Mouse (Mus musculus) retina, embryonic 14.5 days (tissue): ENCODE data around the gene Tnr.

Experiments used
- DNase-seq: peaks from one replicate; pipeline ENCODE4 v3.0.0-alpha.2; 2015; ENCODE audit warnings: low spot score

Tnr gene

DNA sequence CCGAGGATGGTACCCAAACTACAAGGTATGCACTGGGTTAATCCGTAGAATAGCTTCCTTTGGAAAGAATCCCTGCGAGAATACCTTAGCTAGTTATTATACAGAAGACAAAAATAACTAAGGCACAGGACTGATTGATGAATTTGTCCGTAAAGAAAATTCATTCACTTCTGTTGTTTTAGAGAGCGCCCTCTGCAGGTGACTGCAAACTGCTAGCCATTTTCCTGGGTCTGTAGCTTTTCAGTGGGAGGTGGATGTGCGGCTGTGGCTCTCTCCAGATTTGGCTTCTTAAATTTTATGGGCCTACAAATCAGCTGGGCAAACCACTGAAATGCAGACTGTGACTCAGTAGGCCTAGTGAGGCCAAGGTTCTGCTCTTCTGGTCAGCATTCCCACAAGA is 42.5 kb downstream of the Tnr start:
- no peak for DNase-seq

- DNase-seq: no peak
Observed at GRCm38 (mm10) chr1:159567171-159567570, 43.6 kb downstream of the Tnr start.

- DNase-seq: no peak
Observed at GRCm38 (mm10) chr1:159570270-159570669, 46.7 kb downstream of the Tnr start.

DNA sequence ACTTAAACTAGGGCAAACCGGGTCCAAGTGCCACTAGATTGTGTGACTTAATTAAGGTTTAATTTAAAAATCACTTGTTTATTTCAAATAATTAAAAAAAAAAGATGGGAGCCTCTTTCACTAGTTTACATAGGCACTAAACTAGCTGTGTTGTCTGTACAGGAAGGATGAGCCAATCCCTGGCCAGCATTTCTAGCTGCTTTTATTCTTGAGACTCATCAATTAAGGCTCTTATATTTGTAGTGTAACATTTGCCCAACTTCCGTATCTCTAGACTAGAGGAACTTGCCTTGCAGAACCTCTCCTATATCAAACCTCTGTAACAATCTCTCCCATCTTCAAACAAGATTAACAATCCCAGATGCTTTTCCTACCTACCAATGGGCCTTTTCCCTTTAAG is 47.3 kb downstream of the Tnr start:
- no peak for DNase-seq

GRCm38 (mm10) chr1:159571951-159572350 is 48.4 kb downstream of the Tnr start:
- DNase-seq: no peak

- DNase-seq: no peak
Observed at GRCm38 (mm10) chr1:159573116-159573515, 49.5 kb downstream of the Tnr start.

DNA sequence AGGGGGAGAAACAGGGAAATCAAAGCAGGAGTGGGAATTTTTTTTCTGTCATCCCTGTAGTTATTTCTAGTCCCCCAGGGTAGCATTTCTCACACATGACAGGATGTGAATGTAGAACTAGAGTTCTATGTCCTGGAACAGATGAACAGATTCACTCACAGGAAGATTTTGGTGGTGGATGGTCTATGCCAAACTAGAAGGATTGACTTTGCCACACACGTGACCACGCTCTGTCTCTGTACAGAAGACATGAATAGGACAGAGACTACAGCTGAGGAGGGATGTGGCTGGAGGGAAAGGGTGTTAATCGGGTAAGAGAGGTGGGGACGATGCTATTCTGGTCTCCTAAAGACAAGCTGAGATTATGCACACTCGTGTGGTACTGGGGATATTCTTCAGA is 51.1 kb downstream of the Tnr start:
- DNase-seq: no peak

DNA sequence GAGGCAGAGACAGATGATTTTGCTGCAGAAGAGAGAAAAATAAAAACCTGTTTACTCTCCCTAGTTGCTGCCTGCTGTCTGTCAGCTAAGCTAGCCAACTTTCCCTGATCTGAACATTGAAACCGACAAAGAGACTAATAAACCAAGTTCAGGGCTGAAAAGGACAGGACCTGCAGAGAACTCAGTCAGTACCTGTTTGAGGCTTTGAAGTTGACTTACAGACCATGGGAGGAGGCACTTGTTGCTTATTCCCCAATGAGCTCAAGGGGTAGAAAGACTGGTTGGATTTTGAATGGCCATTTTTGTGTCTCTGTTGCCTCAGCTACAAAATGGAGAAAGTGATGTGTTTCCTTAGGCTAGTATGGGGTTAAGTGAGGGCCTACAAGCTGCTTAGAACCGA is 52.7 kb downstream of the Tnr start:
- DNase-seq: no peak

GRCm38 (mm10) chr1:159578391-159578790 is 54.8 kb downstream of the Tnr start:
- no peak for DNase-seq

- no peak for DNase-seq
Observed at GRCm38 (mm10) chr1:159580335-159580921, 56.9 kb downstream of the Tnr start.

DNA sequence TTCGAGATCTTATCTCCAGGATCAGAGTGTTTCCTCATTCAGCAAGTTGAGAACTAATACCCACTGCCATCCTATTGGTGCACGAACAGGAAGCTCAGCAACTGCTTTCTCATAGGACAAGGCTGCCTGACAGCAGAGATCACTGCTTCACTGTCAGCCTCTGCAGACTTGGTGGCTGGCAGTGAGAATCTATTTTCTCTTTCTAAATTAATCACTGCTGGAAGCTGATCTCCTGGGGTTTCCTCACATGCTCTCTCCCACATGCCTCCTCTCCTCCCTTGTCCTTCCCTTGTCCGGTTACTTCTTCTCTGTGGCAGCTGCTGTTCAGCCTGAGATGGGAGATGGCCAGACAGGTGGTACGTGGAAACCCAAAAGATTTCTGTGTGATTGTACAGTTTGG is 60.3 kb downstream of the Tnr start:
- DNase-seq: no peak

DNA sequence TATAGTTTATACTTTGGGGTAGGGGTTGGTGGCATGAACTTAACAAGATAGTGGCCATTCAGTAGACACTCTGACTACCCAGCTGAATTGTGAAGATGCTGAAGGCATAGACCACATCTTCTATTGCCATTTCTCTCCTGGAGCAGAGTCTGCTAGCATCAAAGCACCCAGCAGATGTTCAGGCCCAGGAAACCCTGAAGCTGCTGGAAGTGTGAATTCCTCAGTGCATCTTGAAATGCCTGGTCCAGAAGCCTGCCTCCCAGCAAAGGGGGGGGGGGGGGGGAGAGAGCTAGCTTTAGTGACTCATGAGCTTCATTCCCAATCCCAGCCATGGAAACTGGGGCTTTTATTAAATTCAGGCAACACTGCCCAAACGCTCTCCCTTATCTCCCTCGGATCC is 65.2 kb downstream of the Tnr start:
- DNase-seq: no peak

DNA sequence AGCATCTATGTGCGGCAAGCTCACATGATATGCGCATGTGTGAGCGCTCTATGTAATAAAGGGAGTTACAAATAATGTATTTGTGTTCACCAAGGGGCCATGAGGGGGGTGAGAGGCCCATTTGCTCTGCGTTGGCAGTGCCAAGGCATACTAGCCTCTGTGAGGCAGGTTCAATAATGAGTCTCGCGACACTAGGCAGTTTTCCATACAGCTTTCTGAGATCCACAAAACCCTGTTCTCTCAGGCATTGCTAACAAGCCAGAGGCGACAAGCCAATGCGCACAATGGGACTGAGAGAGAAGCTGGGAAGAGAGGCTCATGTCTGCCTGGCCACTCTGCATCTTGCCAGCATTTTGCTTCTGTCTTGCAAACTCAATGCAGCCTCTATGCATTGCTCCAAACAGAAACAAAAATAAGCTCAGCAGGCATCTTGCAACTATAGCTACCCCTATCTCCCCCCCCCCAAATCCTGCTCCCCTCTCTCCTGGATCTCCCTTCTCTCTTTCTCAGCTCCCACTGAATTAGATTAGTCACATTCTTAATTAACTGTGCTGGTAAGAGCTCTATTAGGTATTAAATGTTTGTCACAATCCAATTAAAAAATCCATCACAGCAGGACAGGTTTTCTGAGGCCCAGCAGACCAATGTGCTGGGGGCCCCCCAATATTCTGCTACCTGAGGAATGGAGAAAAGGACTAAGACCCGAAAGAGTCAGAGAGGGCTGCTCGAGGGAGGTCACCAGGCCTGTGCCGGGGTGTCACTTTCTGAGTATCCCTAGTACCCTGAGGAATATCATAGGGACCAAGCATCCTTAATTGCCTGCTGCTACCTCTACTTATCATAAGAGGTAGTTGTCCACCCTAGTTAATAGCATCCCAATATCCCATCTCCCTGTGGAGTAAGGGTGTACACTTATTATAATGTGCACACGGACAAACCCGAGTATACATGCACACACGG is 70.8 kb downstream of the Tnr start:
- DNase-seq: peak; percentile 49

- DNase-seq: no peak
Observed at GRCm38 (mm10) chr1:159595729-159596128, 72.2 kb downstream of the Tnr start.

DNA sequence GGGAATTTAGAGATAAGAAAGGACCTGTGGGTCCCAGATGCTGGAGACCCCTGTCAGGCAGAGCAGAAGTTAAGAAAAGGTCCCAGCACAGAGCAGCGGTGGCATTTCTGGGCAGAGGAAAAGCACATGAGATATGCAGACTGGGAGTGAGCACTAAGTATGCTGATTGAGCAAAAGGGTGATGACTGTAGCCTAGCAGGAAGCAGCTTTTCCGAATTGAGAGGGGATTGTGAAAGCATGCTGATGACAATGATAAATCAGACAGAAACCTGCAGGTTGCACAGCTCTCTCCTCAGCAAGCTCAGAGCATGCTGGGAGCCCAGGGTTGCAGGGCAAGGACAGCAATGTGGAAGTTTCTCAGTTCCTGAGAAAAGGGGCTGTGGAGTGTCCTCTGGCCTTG is 73.1 kb downstream of the Tnr start:
- DNase-seq: no peak

DNA sequence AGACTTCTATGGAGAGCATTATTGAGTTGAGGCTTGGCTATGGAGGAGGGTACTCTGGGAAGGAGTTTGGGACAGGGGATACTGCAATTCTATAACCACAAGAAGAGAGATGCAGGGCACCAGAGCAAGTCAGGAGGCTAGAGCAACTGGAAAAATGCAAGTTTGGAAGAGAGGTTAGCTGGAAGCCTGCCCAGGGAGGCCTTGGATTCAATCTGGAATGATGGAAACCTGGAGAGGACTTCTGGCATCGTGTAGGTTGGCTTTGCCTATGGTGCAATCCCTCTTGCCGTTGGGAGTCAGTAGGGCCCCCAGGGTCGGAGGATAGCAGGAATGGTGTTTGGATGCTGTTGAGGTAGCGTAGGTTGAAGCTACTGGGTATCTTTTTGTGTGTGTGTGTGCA is 90.0 kb downstream of the Tnr start:
- DNase-seq: no peak

DNA sequence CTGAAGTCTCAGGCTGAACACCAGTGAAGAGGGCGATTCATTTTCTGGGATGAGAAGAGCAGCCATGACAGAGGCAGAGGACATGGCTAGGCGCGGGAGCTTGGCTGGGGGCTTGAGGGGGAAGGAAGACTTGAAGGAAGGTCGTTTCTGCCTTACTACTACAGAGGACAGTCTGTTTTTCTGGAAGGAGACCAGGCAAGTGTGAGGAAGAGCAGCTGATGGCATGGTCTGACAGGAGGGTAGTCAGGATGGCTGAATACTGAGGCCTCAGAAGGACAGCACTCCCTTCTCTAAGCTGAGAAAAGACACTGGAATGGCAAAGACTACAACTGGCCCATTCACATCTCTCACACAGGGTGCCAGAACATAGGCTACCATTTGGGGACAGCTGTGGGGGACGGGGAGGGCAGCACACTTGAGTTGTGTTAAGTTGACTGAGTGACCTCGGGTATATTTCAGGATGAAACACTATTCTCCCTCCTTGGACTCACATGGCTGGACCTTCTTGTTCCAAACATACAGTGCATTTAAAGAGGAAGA is 90.6 kb downstream of the Tnr start:
- no peak for DNase-seq

DNA sequence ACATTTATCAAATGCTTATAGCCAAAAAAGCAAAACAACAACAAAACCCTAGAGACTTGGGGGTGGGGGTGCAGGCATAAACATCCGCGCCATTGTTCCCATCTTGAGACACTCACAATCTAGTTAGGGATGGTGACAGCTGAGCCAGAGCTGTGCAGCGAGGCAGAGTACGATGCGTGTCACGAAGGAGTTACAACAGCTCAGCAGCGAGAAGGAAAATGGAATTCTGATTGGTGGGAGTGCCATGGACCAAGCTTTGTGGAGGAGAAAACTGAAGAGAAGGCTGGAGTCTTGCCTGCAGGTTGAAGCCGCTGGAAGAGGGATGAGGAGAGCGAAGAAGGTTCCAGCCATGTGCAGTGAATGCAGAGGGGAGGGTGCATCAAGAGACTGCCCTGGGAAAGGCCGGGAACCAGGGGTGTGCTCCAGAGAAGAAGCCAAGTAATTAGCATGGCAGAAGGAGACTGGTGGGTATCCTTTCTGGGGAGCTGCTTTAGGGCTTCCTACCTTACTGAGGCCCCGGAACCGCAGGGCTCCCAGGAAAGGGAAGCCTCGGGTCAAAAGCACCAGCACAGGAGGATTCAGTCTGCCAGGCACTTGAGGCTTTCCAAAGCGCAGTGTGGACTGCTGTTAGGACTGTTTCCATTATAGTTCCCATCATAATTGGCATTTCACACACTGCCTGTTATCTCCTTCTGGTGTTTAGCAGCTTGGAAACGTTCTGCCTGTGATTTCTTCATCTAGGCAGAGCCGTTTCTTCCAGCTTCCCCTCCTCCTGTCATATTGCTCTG is 91.3 kb downstream of the Tnr start:
- DNase-seq: peak; percentile 37

GRCm38 (mm10) chr1:159615686-159616085 is 92.1 kb downstream of the Tnr start:
- no peak for DNase-seq

GRCm38 (mm10) chr1:159619205-159619604 is 95.6 kb downstream of the Tnr start:
- DNase-seq: no peak

DNA sequence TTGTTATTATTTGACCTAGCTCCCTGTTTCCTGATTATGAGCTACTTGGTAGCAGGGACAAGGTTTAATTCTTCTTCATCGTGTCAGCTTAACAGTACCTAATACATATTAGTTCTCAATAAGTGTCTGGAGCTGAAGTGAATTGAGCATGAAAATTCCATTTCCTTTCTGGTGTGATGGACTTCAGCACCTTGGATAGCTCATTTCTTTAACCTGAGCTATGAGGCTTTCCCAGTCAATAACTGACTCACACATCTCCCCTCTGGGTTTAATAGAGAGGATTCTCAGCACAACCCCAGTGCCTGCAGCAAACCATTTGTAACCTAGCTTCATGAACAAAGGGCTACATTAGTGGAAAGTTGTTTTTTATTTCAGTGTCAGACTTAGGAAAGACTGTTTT is 97.8 kb downstream of the Tnr start:
- peak; percentile 75 for DNase-seq

DNA sequence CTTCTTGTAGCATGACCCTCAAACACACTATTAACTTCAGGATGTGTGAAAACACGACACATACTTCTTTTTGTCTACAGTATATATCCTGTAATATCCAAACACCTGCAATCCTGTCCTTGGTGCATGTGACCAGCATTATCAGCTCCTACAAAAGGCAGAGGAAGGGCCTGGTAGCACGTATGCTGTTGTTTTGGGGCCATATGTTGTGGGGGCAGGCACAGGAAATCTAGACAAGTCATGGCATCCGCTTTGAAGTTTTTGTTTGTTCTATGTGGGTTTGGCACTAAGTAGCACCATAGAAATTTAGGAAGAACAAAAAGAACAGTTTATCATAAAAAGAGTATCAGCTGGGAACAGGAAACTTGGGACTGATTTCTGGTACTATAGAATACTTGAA is 105.5 kb downstream of the Tnr start:
- no peak for DNase-seq
